Mouse (Mus musculus): ENCODE measurements around the gene Htr1f.

DNA sequence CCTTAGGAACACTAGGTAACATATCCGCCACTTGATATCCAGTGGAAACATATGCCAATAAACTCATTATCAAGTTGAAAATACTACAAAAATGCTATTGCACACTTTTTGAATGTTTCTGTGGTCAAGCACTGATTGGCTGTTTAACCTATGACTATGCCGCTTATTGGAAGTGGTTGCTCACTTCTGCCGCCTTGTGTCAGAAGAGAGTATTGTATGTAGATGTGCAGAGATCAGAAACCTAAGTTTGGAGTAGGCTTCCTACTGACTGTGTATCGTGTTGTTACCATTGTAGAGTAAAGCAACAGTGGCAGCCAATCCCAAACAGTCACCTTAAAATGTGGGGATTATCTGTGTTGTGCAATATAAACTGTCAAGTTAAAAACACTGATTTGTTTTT, 144.0 kb downstream of the Htr1f start:
- no peak for TF ChIP-seq CTCF (IDR thresholded peaks at IDR 0.05; ENCODE audit: insufficient read depth, low read depth, low read length)
- no peak for TF ChIP-seq POLR2A (IDR thresholded peaks at IDR 0.05; ENCODE audit: insufficient read depth, low read depth, low read length)
